Mouse (Mus musculus): ENCODE measurements at regions not wholly inside any gene's neighbourhood (a gene's known extent, or its start where the extent isn't known, plus 50 kb on each side); places are given as distances from the start of the nearest gene placed in this dataset.

DNA sequence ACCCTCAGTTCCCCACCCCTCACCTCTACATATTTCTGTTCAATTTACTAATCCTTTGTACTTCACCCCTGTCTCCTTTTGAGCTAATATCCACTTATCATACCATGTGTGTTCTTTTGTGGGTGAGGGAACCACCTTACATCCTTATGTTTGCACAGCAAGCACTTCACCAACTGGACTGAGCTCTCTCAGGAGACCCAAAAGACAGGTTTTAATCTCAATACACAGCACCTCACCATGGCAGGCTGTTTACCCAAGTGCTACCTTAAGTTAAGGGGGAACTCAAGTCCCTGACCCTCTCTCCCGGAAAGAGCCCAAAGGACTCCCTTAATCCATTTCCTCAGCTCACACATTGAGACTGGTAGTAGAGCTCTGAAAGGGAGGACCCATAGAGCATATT, 62.3 kb upstream of the Agr3 start:
- no peak for DNase-seq (ENCODE audit: low read depth, low spot score)

DNA sequence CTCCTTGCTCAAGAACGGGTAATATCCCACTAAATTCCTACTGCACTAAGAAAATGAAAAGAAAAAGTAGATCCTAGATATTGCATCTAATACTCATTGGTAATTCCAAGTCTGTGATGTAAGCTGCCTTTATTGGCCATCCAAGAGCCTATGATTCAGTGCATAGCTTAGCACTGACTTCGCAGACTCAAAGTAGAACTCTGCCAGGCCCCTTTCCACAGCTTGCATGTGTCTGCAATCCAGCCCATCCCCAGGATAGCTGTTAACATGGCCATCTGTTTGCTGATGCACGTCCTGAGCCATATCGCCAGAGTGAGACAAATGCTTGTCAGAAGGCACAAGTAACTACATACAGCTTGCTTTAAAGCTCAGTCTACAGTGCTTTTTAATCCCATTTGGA, 72.3 kb upstream of the Agr3 start:
- DNase-seq (ENCODE audit: low read depth, low spot score): no peak

DNA sequence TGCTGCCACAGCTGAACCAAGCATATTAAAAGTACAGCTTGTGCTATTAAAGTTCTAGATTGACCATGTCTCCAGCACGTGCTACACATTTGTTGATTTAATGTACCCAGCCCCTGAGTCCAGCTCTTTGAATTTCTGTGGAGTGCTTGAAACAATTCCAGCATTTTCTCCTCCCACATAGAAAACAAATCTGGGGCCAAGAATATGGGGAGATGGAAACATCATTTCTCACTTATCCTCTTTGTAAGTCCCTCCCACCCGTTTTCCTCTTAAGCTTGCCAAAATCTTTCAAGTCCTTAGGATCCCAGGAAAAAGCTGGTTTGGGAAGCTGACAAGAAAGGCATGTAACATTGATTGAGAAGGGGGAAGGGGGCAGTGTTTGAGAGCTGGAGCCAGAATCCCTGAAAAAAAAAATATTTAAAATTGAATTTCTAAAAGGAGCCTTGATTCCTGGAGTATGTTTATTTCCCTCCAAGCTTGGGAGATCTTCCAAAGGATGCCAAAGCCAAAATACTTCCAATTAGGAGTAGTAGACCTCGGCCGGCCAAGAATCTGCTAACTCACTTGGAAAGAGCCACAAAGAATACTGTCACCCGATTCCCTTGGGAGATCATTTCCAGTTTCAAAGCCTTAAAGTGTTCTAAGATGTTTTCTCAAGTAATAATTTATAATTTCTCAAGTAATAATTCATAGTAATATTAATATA, 78.4 kb upstream of the Agr3 start:
- no peak for DNase-seq (ENCODE audit: low read depth, low spot score)

DNA sequence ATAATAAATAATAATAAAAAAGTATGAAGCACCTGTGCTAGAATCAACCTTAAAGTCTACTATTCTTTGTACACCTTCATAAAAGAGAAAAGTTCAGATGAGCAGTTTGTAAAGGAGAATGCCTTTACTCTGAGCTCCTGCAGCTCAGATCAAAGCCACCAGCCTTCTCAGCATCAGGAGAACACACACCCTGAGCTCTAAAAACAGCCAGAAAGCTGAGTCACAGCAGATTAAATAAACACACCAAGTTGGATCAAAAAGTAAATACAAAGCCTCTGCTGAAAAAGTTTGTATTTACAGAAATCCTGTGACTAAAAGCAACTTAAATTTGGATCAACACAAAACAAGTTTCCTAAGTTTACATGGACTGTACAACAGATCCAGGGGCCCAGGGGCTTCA, 88.5 kb upstream of the Agr3 start:
- no peak for DNase-seq (ENCODE audit: low read depth, low spot score)

DNA sequence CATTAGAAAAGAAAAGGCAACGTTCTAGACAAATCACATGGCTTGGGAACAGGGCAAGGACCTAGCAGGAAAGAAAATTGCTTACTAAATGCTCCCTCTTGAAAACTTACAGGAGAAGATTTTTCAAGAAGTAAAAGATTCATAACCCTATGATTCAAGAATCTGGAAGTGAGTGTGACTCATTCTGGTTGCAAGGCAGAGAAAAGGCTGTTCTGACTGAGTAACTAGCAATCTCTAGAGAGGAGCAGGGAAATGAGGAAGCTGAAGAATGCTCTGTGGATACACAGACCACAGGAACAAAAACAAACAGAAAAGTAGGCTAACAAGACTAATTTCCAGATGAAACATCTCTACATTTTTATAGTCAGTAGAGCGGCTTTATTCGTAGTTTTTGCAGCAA, 92.1 kb upstream of the Agr3 start:
- DNase-seq (ENCODE audit: low read depth, low spot score): no peak

DNA sequence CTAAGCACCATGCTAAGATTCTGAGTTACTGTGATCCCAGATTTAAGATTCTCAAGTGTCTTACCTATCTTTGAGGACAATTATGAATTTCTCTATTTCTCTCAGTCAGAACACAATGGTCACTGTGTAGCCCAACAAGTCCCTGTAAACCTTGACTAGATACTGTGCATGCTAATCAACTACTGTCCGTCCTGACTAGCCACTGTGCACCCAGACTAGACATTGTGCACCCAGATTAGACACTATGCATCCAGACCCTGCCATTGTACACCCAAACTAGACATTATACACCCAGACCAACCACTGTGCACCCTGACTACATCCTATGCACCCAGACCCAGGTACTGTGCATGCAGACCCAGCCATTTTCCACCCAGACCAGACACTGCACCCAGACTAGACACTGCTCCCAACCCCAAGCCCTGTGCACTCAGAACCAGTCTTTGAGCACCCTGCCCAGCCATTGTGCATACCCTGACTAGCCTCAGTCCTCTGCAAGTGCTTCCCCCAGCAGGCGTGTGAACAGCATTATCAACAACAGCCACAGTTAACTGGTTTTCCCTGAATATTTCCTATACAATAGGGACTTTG, 93.4 kb upstream of the Agr3 start:
- no peak for DNase-seq (ENCODE audit: low read depth, low spot score)

DNA sequence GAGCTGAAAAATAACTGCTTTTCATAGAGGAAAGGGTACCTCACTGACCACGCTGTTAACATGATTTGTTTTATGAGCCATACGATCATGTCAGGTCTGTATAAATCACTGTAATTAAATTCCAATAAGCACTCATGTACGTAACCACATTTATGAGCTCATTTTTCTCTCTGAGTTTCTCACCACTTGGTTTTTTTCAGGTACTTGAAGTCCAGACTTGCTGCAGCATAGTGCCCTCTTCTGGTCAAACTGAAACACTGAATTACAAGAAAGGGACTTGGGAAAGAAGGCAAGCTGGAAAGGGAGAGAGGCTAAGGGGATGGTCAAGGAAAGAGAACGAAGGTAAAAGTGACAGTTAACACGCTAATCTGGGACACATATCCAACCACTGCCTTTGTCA, 94.2 kb upstream of the Agr3 start:
- peak; percentile 63 for DNase-seq (ENCODE audit: low read depth, low spot score)

DNA sequence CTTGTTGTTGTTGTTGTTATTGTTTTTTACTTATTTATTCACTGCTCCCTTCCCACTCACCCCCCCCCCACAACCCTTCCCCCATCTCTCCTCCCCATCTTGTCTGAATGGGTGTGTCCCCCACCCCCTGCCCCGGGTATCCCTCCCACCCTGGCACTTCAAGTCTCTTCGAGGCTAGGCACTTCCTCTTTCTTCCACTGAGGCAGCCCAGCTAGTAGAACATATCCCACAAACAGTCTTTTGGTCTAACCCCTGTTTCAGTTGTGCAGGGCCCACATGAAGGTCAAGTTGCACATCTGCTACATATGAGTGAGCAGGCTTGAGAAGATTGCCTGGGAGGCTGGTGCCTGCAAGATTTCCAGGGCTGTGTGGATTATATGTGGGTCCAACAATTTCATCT, 97.6 kb upstream of the Agr3 start:
- DNase-seq (ENCODE audit: low read depth, low spot score): no peak

DNA sequence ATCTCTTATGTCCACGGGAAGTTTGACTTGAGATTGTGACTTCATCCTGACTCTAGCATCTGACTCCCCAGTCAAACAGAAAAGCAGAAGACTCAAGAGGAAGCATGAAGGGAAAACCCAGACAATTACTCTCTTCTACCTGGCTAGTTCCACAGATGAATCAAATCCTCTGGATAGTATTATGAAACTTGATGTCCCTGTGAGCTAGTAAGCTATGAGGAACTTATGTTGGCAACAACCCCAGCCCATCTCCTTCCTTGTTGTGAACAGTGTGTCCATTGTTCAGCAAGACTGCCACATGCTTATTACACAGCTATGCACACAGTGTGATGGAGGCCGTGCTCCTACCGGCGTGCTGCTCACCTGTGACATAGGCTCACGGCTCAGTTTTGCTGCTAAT, 98.4 kb upstream of the Agr3 start:
- DNase-seq (ENCODE audit: low read depth, low spot score): no peak

DNA sequence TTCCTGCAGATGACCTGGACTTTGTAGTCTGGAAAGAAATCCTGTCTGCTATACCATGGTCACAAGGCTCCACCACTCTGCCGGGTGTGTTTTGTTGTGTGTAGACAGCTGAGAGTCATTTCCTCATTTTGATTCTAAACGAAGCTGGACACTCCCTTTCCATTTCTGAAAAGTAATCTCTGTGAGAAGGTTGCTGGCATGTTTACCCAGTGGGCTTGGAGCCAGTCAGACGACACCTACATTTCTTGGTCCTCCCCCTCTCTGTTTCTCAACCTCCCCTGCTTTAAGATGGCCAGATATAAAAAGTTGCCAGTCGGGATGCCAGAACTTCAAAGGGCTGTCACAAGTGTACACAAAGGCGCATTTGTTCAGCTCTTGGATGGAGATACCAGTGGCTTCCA, 100.8 kb upstream of the Agr3 start:
- DNase-seq (ENCODE audit: low read depth, low spot score): no peak

DNA sequence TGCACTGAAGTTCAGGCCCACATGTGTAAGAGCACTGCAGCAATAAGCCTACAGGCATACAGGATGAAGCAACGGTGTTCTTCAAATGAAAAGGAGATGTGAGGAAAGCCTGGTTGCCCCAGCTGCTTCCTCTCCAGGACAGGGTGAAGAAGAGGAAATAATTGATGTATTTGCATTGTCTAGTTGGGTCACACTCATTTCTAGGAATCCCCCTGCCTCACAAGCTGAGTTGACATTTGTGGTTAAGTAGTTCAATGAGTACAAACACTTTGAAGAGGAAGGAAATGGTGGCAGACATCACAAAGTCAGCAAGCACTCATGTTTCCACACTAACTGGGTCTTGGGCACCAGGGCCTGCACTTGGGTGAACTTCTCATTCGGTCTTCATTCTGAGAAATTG, 126.2 kb upstream of the Agr3 start:
- peak; percentile 79 for DNase-seq (ENCODE audit: low read depth, low spot score)

DNA sequence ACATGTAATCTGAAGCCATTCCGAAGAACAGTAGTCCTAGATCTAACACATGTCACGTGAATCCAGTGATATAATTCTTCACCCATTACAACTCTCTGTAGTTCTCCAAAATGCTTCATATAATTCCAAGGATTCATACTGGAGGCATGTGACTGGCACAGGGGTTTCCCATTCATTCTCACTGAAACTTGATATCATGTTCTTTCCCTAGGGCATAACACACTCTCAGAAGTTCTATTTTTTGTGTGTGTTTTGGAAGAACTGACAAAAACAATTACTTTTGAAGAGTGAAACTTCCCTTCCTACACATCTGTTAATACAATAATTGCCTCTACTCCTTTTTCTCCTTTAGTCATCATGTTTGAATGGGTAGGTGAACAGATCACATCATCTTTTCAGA, 150.0 kb upstream of the Agr3 start:
- no peak for DNase-seq (ENCODE audit: low read depth, low spot score)

DNA sequence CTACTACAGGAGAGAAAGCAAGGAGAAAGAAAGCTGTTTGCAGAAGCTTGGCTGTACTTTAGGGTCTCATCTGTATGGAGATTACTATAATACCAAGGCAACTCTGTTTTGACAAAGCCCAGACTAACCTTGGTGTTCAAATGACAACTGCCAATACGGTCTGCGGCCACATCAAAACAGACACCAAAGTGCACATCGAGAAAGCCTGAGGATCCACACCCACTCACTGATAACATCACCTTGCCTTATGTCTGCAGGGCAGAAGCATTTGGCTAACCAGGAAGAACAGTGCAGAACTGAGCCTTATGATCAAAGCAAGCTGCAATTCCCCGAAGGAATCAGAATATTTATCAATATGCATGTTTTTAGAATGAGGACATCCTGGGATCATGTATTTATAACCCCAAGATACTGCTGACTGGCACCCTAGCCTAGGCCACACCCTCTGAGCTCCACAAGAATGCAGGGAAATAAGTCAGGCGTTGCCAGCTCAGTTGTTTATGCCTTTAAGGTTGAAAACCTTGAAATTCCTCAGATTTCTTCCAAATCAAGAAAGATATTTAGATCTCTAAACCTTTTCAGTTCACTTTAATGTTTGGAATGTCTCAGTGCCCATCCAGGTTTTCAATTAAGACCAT, 154.9 kb upstream of the Agr3 start:
- peak; percentile 69 for DNase-seq (ENCODE audit: low read depth, low spot score)

DNA sequence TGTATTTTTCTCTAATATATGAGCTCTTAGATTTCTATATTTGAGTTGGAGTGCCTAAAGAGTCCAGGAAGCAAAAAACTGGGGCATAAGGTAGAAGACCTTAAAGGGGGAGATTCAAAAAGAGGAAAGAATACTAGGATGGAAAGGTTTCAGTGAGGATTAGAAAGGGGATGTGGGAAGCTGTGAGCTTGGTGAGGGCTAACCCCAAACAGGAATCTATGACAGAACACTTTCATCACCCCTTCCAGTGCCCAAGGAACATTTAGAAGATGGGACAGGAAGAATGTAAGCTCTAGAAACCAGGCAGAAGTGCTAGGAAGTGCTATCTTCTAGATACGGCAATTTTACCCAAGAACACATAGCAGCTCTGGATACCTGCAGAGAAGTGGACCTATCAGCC, 166.5 kb upstream of the Agr3 start:
- DNase-seq (ENCODE audit: low read depth, low spot score): no peak

DNA sequence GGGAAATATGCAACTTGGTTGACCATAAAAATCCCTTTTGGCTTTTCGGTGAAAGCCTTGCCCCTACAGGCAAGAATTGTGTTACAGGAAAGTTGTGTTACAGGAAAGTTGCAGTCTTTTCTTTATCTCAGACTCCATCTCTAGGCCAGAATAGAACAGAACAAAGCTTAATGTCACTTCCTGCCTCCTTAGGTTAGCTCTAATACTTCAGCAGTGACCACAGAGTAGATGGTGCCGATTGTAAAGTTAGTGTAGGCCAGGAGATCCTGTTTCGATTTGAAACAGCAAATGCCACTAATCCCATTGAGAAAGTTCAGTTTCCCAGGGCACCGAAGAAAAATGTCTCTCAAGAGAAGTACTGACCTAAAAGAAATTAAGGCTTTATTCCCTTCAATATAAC, 170.3 kb upstream of the Agr3 start:
- DNase-seq (ENCODE audit: low read depth, low spot score): peak; percentile 52

DNA sequence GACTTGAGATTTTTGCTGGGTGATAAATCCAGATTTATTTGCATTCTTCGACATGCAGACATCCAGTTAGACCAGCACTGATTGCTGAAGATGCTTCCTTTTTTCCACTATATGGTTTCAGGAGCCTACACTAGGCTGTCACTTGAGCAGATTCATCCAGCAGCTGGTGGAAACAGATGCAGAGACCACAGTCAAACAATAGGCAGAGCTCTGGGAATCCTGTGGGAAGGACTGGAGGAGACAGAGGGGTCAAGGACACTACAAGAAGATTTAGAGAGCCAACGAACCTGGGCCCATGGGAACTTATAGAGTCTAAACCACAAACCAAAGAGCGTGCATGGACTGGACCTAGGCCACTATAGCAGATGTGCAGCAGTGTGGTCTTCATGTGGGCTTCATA, 177.4 kb upstream of the Agr3 start:
- no peak for DNase-seq (ENCODE audit: low read depth, low spot score)

DNA sequence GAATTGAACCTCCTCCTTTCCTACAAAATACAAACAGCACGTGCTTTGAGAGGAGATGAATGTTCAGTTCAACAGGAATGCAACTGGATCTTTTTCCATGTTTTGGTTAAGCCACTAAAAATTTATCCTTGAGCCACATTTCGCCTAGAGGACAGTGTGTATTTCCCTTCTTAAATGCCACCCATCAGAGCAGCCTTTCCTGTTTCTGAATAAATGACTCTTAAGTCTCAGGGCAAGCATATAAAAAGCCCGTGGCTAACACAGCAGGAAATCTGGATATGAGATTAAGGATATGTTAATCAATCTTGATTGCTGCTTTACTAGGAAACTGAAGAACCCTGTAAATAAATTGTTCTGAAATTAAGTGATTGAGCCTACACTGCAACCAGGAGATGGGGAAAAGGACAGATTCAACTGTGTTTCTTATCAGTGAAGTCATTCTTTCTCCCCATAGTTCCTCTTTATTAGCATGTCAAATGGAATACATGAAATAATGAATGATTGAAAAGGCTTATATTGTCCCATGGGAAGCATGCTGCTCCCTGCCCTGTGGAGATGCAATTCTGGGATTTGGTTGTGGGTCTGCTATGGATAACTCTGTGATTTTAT, 178.6 kb upstream of the Agr3 start:
- DNase-seq (ENCODE audit: low read depth, low spot score): no peak

DNA sequence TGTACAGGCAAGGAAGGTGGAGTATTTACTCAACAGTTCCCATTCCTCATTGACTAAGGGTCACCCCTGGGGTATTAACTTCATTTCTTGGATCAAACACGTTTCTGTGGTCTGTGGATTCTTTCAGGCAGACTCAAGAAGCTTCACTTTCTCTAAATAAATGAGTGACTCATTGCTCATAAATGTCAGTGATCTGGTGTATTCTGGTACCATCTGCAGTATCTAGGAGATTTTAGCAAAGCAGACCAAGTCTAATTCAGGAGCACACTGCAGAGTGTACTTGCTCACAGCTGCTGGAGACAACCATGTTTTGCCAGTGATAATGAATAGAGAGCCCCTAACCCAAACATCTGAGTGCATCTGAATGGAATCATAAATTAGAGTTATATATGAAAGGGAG, 182.7 kb upstream of the Agr3 start:
- DNase-seq (ENCODE audit: low read depth, low spot score): no peak

DNA sequence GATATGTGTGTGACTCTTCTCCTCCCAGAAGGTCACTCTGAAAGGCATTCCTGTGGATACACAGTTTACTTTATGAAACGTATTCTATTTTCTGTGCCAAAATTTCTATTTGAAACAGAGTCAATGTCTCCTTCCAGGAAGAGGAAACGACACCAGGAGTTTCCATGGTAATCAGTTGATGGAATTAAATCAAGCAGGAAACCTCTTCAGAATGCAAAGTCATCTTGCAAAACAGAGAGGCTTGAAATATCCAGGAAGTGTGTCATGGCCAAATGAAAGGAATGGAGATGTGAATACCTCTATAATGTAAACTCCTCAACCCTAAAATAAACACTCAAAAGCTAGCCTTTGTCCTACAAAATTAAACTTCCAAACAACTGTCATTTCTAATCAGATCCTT, 189.0 kb upstream of the Agr3 start:
- no peak for DNase-seq (ENCODE audit: low read depth, low spot score)

DNA sequence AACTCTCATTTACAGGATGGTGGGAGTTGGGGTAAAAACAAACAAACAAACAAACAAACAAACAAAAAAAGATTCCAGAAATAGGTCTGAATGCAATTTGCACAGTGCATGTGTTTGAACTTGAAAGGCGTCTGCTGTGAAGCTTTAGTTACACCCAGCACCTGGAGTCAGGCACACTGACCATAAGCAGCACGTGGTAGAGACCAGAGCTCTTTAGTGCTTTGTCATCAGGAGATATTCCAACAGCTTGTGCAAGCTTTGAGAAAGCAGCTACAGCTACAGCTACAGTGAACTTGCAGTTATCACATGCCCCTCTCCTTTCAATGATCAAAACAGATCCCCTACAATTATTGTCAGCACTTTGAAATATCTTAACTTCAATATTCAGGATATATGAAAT, 190.4 kb upstream of the Agr3 start:
- DNase-seq (ENCODE audit: low read depth, low spot score): no peak

DNA sequence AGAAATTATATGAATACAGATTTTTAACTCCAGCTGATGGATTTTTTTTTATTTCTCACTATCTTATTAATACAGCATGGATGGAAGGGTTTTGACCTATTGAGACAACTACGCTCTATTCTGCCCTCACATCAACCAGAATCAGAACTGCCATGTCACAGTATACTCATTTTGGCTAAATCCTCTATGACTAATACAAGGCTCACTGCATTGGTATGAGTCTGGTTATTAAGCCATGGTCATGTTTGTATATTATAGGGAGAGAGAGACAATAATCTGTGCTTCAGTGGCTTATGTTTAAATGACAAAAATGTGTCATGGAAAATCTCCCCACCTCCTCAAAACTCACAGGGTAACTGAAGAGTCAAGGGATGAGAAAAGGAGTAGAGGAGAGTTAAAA, 191.0 kb upstream of the Agr3 start:
- DNase-seq (ENCODE audit: low read depth, low spot score): no peak

DNA sequence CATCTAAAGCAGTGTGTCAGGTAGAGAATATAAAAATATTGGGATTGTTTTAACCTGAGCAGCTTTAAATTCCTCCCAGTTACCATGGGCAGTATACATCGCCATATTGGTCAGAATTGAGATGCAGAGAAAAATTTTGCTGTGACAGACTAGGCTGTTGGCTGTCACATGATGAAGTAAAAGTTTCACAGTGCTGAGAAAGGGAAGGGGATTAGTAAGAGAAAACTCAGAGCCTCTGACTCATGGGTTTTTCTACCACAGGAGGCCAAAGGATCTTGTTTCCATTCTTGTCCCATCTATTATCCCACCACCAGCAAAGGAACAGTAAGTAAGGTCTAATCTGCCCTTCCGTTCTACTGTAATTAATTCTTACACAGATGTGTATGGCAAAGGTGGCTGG, 191.8 kb upstream of the Agr3 start:
- no peak for DNase-seq (ENCODE audit: low read depth, low spot score)

DNA sequence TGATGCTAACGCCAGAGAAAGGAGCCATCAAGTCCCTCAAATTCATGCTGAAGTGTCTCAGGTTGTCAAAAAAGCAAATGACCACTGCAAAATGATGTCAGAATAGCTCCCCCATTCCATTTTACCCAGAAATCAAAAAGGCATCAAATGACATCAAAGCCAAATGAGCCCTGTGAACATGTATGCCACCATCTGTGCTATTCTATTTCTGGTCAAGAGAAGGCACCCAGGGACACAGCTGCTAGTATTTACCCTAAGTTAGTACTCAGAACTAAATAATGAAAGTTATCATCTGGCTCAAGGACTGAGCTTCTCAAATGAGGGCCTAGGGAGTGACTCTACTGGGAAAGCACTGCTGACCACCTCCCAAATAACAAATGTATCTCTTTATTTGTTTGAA, 191.1 kb upstream of the Ahr start:
- no peak for DNase-seq (ENCODE audit: low read depth, low spot score)

Measured in CD4-positive helper T cell, adult 2 months (primary cell).